Mouse (Mus musculus) kidney, adult 2 months (tissue): ENCODE measurements around the gene Rif1.

Experiments
- CTCF ChIP-seq: fragments of 200-500 bp; conservative IDR thresholded peaks from 2 replicates; pipeline ENCODE4 v1.5.1; 2011; ENCODE audit warnings: low read depth, mild to moderate bottlenecking, control low read depth, low read length, moderate library complexity, mixed read lengths; ENCODE audit not compliant: insufficient read depth, insufficient read length
- POLR2A ChIP-seq: fragments of 200-500 bp; IDR thresholded peaks from one replicate; pipeline ENCODE4 v1.6.1; 2011; ENCODE audit warnings: low read depth, low read length, control low read depth

- no peak for TF ChIP-seq CTCF
- no peak for TF ChIP-seq POLR2A
These were observed 6.0 kb downstream of the Rif1 start for GRCm38 (mm10) chr2:52078666-52079065.
